Mouse (Mus musculus) ES-Bruce4 (cell line): Measurements from ENCODE around the gene Folr1. TPM values are rescaled to one million over a fixed set of nuclear protein-coding genes. Genes with fewer than 3 reads are reported as not detected.

ENCODE experiments used
- H3K27ac ChIP-seq: 2 replicates; pipeline ENCODE4 v1.5.1; 2012; ENCODE audit warnings: low read length, inconsistent platforms; ENCODE audit not compliant: insufficient read depth
- H3K27me3 ChIP-seq: 2 replicates; pipeline ENCODE4 v1.6.1; 2012; ENCODE audit warnings: mild to moderate bottlenecking, low read length, inconsistent platforms; ENCODE audit not compliant: control insufficient read depth, poor library complexity, insufficient read depth, severe bottlenecking
- H3K36me3 ChIP-seq: 2 replicates; pipeline ENCODE4 v1.6.1; 2012; ENCODE audit warnings: inconsistent platforms, mild to moderate bottlenecking, low read length, moderate library complexity; ENCODE audit not compliant: control insufficient read depth, poor library complexity, insufficient read depth, severe bottlenecking
- H3K4me1 ChIP-seq: one replicate; pipeline ENCODE4 v1.8.1; 2011; ENCODE audit warnings: low read length; ENCODE audit not compliant: control insufficient read depth, insufficient read depth
- H3K4me3 ChIP-seq: 2 replicates; pipeline ENCODE4 v1.5.1; 2011; ENCODE audit warnings: low read depth, mild to moderate bottlenecking, low read length
- H3K9ac ChIP-seq: 2 replicates; pipeline ENCODE4 v1.6.1; 2012; ENCODE audit warnings: low read depth, mild to moderate bottlenecking, inconsistent platforms; ENCODE audit not compliant: poor library complexity, severe bottlenecking
- H3K9me3 ChIP-seq: replicated peaks from 2 replicates; pipeline ENCODE4 v1.6.1; 2012; ENCODE audit warnings: mild to moderate bottlenecking, low read length, inconsistent platforms; ENCODE audit not compliant: control insufficient read depth, poor library complexity, insufficient read depth, severe bottlenecking
- CTCF ChIP-seq: IDR thresholded peaks from one replicate; pipeline ENCODE4 v1.8.1; 2011; ENCODE audit warnings: low read depth, low read length
- EP300 ChIP-seq: IDR thresholded peaks from 2 replicates; pipeline ENCODE4 v1.6.1; 2011; ENCODE audit warnings: low read depth, low read length; ENCODE audit not compliant: insufficient read depth
- POLR2A ChIP-seq: IDR thresholded peaks from one replicate; pipeline ENCODE4 v1.8.1; 2011; ENCODE audit warnings: low read length; ENCODE audit not compliant: insufficient read depth
- polyA plus RNA-seq: library from polyadenylated mRNA; stranded (reverse); fragments of >200 nt; gene quantifications from 2 replicates; pipeline ENCODE4 v1.2.4, GENCODE M21; 2011; ENCODE audit warnings: low read depth; ENCODE audit not compliant: missing spikeins, insufficient read depth, insufficient read length

Folr1 gene
- polyA plus RNA-seq, 1 experiment = 54.6 TPM

- Histone ChIP-seq H3K27ac (peak within 1 kb of the TSS; percentile 66), H3K4me1 (no peaks in the 10 kb centered on the region), H3K4me3 (peak within 1 kb of the TSS; percentile 95), H3K9ac (peak within 1 kb of the TSS; percentile 84), H3K36me3 (0 out of 2 replicates have a peak, but pooled peaks cover 3% of the 10 kb centered on the region), H3K27me3 (no peaks in the 10 kb centered on the region), H3K9me3 (no peaks in the 10 kb centered on the region)
- TF ChIP-seq POLR2A (no peak), CTCF (no peak), EP300 (no peak)
These were observed 35.7 kb upstream of the Folr1 start, which contains the start of gene Tomt for GRCm38 (mm10) chr7:101906287-101906681. Gene Tomt, minus strand, starts transcription at chr7:101906359.

GRCm38 (mm10) chr7:101905561-101906286, 35.1 kb upstream of the Folr1 start, which contains the start of gene Lamtor1:
Gene Lamtor1, plus strand, starts transcription at chr7:101905904.
- Histone ChIP-seq H3K27ac (peak within 1 kb of the TSS; percentile 66), H3K9me3 (no peaks in the 10 kb centered on the region), H3K4me1 (no peaks in the 10 kb centered on the region), H3K4me3 (peak within 1 kb of the TSS; percentile 95), H3K9ac (peak within 1 kb of the TSS; percentile 84), H3K36me3 (0 out of 2 replicates have a peak, but pooled peaks cover 2% of the 10 kb centered on the region), H3K27me3 (no peaks in the 10 kb centered on the region)
- TF ChIP-seq EP300 (peak; percentile 87; the same call in 1 of the 2 replicates), POLR2A (peak; percentile 57), CTCF (no peak)

GRCm38 (mm10) chr7:101902846-101903245, 32.3 kb upstream of the Folr1 start:
- H3K4me1 ChIP-seq = no peaks in the 10 kb centered on the region
- H3K4me3 ChIP-seq = no peak overlapping the region
- peaks cover 12% of the 10 kb centered on the region for H3K36me3 ChIP-seq
- TF ChIP-seq CTCF = peak; percentile 23
- TF ChIP-seq POLR2A = no peak
- H3K27ac ChIP-seq = no peak overlapping the region
- no peaks in the 10 kb centered on the region for H3K9me3 ChIP-seq
- H3K27me3 ChIP-seq = no peaks in the 10 kb centered on the region
- H3K9ac ChIP-seq = no peak overlapping the region

DNA sequence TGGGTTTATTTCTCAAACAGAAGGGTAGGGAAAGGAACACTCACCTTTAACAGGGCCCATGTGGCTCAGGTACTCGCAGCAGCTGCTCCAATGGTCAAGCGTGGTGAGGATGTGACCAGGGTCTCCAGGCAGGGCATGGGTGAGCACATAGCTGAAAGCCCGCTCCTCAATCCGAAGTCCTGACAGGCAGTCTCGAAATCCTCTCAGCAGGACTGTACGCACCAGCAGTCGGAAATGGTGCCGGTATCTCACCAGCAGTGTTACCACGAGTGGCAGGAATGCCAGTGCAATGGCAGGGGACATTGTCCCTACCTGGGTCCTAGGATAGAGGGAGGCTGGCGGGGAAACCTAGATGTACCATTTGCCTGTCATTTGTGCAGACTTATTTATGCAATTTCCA, 31.4 kb upstream of the Folr1 start:
- no peak overlapping the region for H3K4me3 ChIP-seq
- TF ChIP-seq EP300 (no peak), POLR2A (no peak), CTCF (no peak)
- peaks cover 12% of the 10 kb centered on the region for H3K36me3 ChIP-seq
- H3K9me3 ChIP-seq = no peaks in the 10 kb centered on the region
- H3K9ac ChIP-seq = no peak overlapping the region
- H3K4me1 ChIP-seq = no peaks in the 10 kb centered on the region
- H3K27ac ChIP-seq = no peak overlapping the region
- no peaks in the 10 kb centered on the region for H3K27me3 ChIP-seq

DNA sequence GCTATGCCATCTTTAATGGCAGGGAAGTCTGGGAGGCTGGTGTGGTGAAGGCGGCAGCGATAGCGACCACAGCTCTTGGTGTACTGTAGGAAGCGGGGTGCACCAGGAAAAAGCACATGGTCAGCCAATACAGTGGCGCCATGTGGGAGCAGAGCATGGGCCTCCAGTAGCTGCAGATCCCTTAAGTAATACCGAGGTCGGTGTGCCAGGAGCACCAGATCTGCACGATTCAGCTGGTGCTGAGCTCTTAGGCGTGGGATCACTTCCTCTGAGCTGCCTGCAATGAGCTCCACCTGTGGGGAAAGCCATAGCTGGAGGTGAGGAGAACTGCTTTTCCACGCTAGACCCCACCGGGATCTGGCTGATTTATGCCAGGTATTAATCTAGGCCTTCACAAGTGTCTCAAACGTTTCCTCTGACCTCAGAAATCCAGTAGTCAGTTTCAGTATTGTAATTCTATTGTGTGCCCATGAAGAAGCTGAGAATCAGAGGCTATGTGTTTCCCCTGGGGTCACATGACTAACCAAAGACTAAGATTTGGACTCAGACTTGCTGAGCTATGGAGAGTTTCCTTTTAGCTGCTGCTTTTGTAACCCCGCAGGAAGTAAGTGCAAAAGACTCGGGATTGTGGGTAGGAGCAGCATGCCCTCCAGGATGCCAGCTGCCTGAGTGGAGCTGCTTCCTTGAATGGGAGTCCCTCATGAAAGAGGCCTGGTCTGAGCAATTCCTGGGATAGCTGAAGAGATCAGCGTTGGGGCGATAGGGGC, 29.9 kb upstream of the Folr1 start:
- no peaks in the 10 kb centered on the region for H3K9me3 ChIP-seq
- H3K27ac ChIP-seq = no peak overlapping the region
- TF ChIP-seq POLR2A (no peak), CTCF (no peak), EP300 (no peak)
- H3K4me3 ChIP-seq = no peak overlapping the region
- H3K27me3 ChIP-seq = no peaks in the 10 kb centered on the region
- peaks cover 12% of the 10 kb centered on the region for H3K36me3 ChIP-seq
- no peaks in the 10 kb centered on the region for H3K4me1 ChIP-seq
- H3K9ac ChIP-seq = no peak overlapping the region; the same call in 1 of the 2 replicates
